Mouse (Mus musculus) stomach, embryonic 15.5 days (tissue): Measurements from ENCODE around the gene Baz2b. TPM values are rescaled to one million over a fixed set of nuclear protein-coding genes. Genes with fewer than 3 reads are reported as not detected.

ENCODE experiments used
- ATAC-seq: fragments of 200-750 bp; cut with Nextera tagmentation; 2 replicates; pipeline ENCODE4 v1.8.0; 2017; ENCODE audit warnings: low read depth, moderate number of reproducible peaks, moderate TSS enrichment; ENCODE audit not compliant: insufficient read depth, low FRiP score
- H3K27ac ChIP-seq: fragments of 300-500 bp; sonication (generic); 2 replicates; pipeline ENCODE4 v1.5.1; 2015; ENCODE audit warnings: mild to moderate bottlenecking, inconsistent platforms
- H3K27me3 ChIP-seq: fragments of 300-500 bp; sonication (generic); replicated peaks from 2 replicates; pipeline ENCODE4 v1.6.1; 2015; ENCODE audit warnings: inconsistent platforms
- H3K36me3 ChIP-seq: fragments of 300-500 bp; sonication (generic); 2 replicates; pipeline ENCODE4 v1.6.1; 2015; ENCODE audit warnings: inconsistent platforms
- H3K4me1 ChIP-seq: fragments of 300-500 bp; sonication (generic); 2 replicates; pipeline ENCODE4 v1.6.1; 2015; ENCODE audit warnings: inconsistent platforms
- H3K4me2 ChIP-seq: fragments of 300-500 bp; sonication (generic); 2 replicates; pipeline ENCODE4 v1.6.1; 2015; ENCODE audit warnings: mild to moderate bottlenecking, inconsistent platforms
- H3K4me3 ChIP-seq: fragments of 300-500 bp; sonication (generic); replicated peaks from 2 replicates; pipeline ENCODE4 v1.5.1; 2015; ENCODE audit warnings: inconsistent platforms
- H3K9ac ChIP-seq: fragments of 300-500 bp; sonication (generic); 2 replicates; pipeline ENCODE4 v1.6.1; 2015; ENCODE audit warnings: inconsistent platforms
- H3K9me3 ChIP-seq: fragments of 300-500 bp; sonication (generic); 2 replicates; pipeline ENCODE4 v1.6.1; 2016; ENCODE audit warnings: inconsistent platforms
- WGBS: fragments of 180-500 bp; shearing (Covaris S2); methylation state at CpG from one replicate; pipeline ENCODE4 v1.1.7; 2015; 5-methylcytosine and 5-hydroxymethylcytosine counted together
- polyA plus RNA-seq: library from polyadenylated mRNA; unstranded; fragments of >200 nt; fragmentation: Nextera tagmentation; extraction: Ambion mirVana; gene quantifications from 2 replicates; pipeline ENCODE4 v1.2.1, GENCODE M21; 2015

Baz2b gene
- polyA plus RNA-seq, 1 experiment from 2014 or later = 47.8 TPM

GRCm38 (mm10) chr2:59975772-59976171, 233.9 kb downstream of the Baz2b start:
- H3K27me3 ChIP-seq = no peaks in the 10 kb centered on the region
- H3K36me3 ChIP-seq = peaks cover 3% of the 10 kb centered on the region; the same call in 1 of the 2 replicates
- H3K9me3 ChIP-seq = no peaks in the 10 kb centered on the region
- H3K4me2 ChIP-seq = no peak overlapping the region
- H3K4me3 ChIP-seq = no peak overlapping the region
- no peak for ATAC-seq
- no peak overlapping the region for H3K9ac ChIP-seq
- WGBS = 85% methylated on average over 6 of the region's 6 CpGs
- H3K27ac ChIP-seq = no peak overlapping the region
- H3K4me1 ChIP-seq = peaks cover 2% of the 10 kb centered on the region; the same call in 1 of the 2 replicates

GRCm38 (mm10) chr2:59973962-59974361, 235.7 kb downstream of the Baz2b start:
- 83% methylated on average over 5 of the region's 5 CpGs for WGBS
- Histone ChIP-seq H3K9ac (no peak overlapping the region), H3K27me3 (no peaks in the 10 kb centered on the region), H3K27ac (no peak overlapping the region), H3K4me2 (no peak overlapping the region), H3K36me3 (peaks cover 3% of the 10 kb centered on the region; the same call in 1 of the 2 replicates), H3K9me3 (no peaks in the 10 kb centered on the region), H3K4me3 (no peak overlapping the region), H3K4me1 (no peaks in the 10 kb centered on the region)
- no peak for ATAC-seq

DNA sequence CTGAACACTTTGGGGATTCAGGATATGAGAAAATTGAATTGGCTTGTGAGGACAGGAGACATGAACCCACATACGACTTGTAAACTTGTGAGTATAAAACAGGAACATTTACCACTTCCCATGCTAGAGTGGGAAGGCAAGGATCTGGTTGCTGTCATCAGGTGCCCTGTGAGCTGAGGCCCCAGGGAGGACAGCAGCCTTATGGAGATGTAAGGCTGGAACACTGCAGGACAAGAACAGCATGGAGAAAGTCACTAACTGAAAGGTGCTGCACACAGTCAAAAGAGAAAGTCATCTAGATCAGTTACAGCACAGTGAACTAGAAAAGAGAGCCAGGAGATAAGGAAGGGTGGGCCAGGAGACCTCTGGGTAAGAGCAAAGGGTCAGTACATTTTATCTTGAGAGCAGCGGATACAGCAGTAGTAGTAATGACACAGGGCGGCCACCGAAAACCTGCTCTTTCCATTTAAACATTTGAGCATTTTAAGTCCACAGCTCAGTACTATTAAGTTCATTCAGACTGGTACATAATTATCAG, 236.5 kb downstream of the Baz2b start:
- 70% methylated on average over 4 of the region's 4 CpGs for WGBS
- no peak for ATAC-seq
- Histone ChIP-seq H3K4me3 (no peak overlapping the region), H3K9ac (no peak overlapping the region), H3K27me3 (no peaks in the 10 kb centered on the region), H3K36me3 (peaks cover 11% of the 10 kb centered on the region), H3K9me3 (no peaks in the 10 kb centered on the region), H3K4me2 (no peak overlapping the region), H3K27ac (no peak overlapping the region), H3K4me1 (no peaks in the 10 kb centered on the region)

- Histone ChIP-seq H3K27ac (no peak overlapping the region), H3K36me3 (peaks cover 18% of the 10 kb centered on the region), H3K27me3 (no peaks in the 10 kb centered on the region), H3K9me3 (no peaks in the 10 kb centered on the region), H3K4me2 (no peak overlapping the region), H3K4me3 (no peak overlapping the region), H3K9ac (no peak overlapping the region), H3K4me1 (no peaks in the 10 kb centered on the region)
- 82% methylated on average over 9 of the region's 9 CpGs for WGBS
- no peak for ATAC-seq
Observed at GRCm38 (mm10) chr2:59970511-59970910, 239.1 kb downstream of the Baz2b start.

DNA sequence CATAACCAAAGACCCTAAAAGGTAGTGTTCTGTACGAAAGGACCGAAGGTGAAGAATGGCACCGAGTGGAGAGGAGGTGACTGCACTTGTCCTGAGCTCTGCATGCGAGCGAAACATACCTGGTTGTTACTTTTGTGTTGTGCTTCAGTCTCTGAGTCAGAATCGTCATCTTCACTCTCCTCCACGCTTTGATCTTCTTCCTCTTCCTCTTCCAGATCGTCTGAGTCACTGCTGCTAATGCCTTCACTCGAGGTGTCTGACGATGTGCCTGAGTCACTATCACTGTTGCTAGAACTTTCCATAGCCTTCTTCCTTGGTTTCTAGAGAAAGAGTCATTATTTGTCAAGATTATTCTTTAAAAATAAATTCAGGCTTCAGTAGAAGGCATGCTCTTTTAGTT, 240.5 kb downstream of the Baz2b start:
- Histone ChIP-seq H3K27me3 (no peaks in the 10 kb centered on the region), H3K27ac (no peak overlapping the region), H3K4me1 (no peaks in the 10 kb centered on the region), H3K36me3 (peaks cover 15% of the 10 kb centered on the region), H3K4me2 (no peak overlapping the region), H3K9me3 (no peaks in the 10 kb centered on the region), H3K9ac (no peak overlapping the region), H3K4me3 (no peak overlapping the region)
- 84% methylated on average over 10 of the region's 10 CpGs for WGBS
- no peak for ATAC-seq

- no peak for ATAC-seq
- Histone ChIP-seq H3K9ac (no peak overlapping the region), H3K9me3 (no peaks in the 10 kb centered on the region), H3K4me2 (no peak overlapping the region), H3K4me1 (no peaks in the 10 kb centered on the region), H3K27me3 (no peaks in the 10 kb centered on the region), H3K27ac (no peak overlapping the region), H3K4me3 (no peak overlapping the region), H3K36me3 (peaks cover 15% of the 10 kb centered on the region)
- 83% methylated on average over 7 of the region's 7 CpGs for WGBS
Observed at GRCm38 (mm10) chr2:59968593-59968992, 241.0 kb downstream of the Baz2b start.

DNA sequence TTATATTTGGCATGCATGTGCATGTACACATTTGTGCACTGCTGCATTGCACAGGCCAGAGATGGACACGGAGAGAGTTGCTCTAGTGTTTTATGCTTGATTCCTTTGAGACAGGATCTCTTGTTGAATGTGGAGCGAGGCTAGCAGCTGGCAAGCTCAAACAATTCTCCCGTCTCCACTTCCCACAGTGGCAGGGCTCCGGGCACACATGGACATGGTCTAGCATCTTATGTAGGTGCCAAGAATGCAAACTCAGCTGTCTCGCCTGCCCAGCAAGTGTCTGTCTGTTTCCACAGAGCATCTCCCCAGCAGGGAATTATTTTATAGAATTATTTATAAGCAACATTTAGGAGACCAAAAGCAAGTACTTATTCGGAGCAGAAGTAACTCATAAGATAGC, 243.2 kb downstream of the Baz2b start:
- no peaks in the 10 kb centered on the region for H3K9me3 ChIP-seq
- H3K4me2 ChIP-seq = no peak overlapping the region
- H3K27me3 ChIP-seq = no peaks in the 10 kb centered on the region
- WGBS = 88% methylated on average over 6 of the region's 6 CpGs
- H3K27ac ChIP-seq = no peak overlapping the region
- H3K9ac ChIP-seq = no peak overlapping the region
- no peak overlapping the region for H3K4me3 ChIP-seq
- no peak for ATAC-seq
- H3K36me3 ChIP-seq = peaks cover 15% of the 10 kb centered on the region
- H3K4me1 ChIP-seq = no peaks in the 10 kb centered on the region

GRCm38 (mm10) chr2:59963011-59963410, 246.6 kb downstream of the Baz2b start:
- ATAC-seq = no peak
- no peaks in the 10 kb centered on the region for H3K4me1 ChIP-seq
- H3K4me3 ChIP-seq = no peak overlapping the region
- no peak overlapping the region for H3K4me2 ChIP-seq
- H3K9me3 ChIP-seq = no peaks in the 10 kb centered on the region
- H3K27me3 ChIP-seq = no peaks in the 10 kb centered on the region
- H3K27ac ChIP-seq = no peak overlapping the region
- peaks cover 6% of the 10 kb centered on the region; the same call in 1 of the 2 replicates for H3K36me3 ChIP-seq
- H3K9ac ChIP-seq = no peak overlapping the region
- 60% methylated on average over 5 of the region's 5 CpGs for WGBS

- H3K4me2 ChIP-seq = no peak overlapping the region
- no peak overlapping the region for H3K9ac ChIP-seq
- H3K4me1 ChIP-seq = no peaks in the 10 kb centered on the region
- H3K36me3 ChIP-seq = 0 out of 2 replicates have a peak, but pooled peaks cover 4% of the 10 kb centered on the region
- ATAC-seq = no peak
- no peaks in the 10 kb centered on the region for H3K27me3 ChIP-seq
- H3K27ac ChIP-seq = no peak overlapping the region
- 79% methylated on average over 4 of the region's 4 CpGs for WGBS
- no peaks in the 10 kb centered on the region for H3K9me3 ChIP-seq
- no peak overlapping the region for H3K4me3 ChIP-seq
Observed at GRCm38 (mm10) chr2:59962579-59962978, 247.1 kb downstream of the Baz2b start.

DNA sequence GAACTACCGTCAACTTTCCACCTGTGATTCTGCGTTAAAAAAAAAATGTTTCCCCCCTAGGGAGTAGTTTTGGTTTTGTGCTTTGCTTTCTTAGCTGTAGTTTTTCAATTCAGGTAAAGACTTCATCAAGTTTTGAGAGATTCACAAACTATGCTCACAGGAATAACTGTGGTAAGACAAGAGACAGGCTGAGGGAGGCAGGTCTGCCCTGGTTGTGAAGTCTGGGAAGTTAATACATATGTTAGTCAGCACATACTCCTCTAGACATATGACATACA, 249.2 kb downstream of the Baz2b start:
- Histone ChIP-seq H3K4me2 (no peak overlapping the region), H3K27ac (no peak overlapping the region), H3K9me3 (no peaks in the 10 kb centered on the region), H3K27me3 (no peaks in the 10 kb centered on the region), H3K9ac (no peak overlapping the region), H3K4me1 (no peaks in the 10 kb centered on the region), H3K36me3 (0 out of 2 replicates have a peak, but pooled peaks cover 10% of the 10 kb centered on the region), H3K4me3 (no peak overlapping the region)
- no peak for ATAC-seq
- 92% methylated on average over 2 of the region's 2 CpGs for WGBS

DNA sequence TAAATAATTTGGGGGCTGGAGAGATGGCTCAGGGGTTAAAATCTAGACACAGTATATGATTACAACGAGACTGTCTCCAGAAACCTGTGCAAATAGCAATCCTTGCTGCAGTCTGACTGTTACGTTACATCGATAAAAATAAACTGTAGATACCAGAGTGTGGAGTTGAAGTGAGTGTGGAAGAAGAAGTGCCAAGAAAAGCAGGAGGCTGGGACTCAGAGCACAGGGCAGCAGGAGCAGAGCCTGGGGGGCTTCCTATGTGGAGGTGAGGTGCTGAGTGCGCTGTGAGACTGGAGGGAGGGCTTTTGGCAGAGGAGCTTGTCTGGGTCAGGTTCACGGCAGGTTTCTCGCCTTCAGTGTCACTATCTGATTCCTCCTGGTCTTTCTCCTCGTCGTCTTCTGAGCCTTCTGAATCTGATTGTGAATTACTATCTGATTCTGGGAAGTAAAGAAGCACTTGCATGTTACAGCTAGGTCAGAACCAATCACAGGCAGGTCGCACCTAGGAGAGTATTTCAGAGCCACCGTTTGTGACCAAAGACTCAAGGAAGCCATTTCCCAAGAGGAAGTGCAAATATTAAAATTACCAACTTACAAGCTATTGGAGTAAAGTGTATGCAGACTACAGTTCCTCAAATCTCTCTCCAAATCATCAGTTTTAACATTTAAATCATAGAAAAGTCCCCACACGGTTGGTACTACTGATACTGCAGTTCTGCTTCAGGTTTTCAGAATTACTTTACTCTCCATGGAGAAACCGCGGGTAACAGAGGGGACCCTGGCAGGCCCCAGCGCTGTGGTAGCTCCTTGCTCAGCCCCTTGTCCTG, 249.8 kb downstream of the Baz2b start:
- Histone ChIP-seq H3K27me3 (no peaks in the 10 kb centered on the region), H3K4me3 (no peak overlapping the region), H3K4me2 (no peak overlapping the region), H3K36me3 (0 out of 2 replicates have a peak, but pooled peaks cover 10% of the 10 kb centered on the region), H3K9ac (no peak overlapping the region), H3K9me3 (no peaks in the 10 kb centered on the region), H3K4me1 (no peaks in the 10 kb centered on the region), H3K27ac (no peak overlapping the region)
- WGBS = 88% methylated on average over 14 of the region's 14 CpGs
- ATAC-seq = no peak

GRCm38 (mm10) chr2:59958543-59958942, 251.1 kb downstream of the Baz2b start:
- H3K36me3 ChIP-seq = 0 out of 2 replicates have a peak, but pooled peaks cover 16% of the 10 kb centered on the region
- H3K27ac ChIP-seq = no peak overlapping the region
- H3K27me3 ChIP-seq = no peaks in the 10 kb centered on the region
- H3K4me2 ChIP-seq = no peak overlapping the region
- H3K4me3 ChIP-seq = no peak overlapping the region
- no peaks in the 10 kb centered on the region for H3K4me1 ChIP-seq
- no peak overlapping the region for H3K9ac ChIP-seq
- ATAC-seq = no peak
- no peaks in the 10 kb centered on the region for H3K9me3 ChIP-seq
- WGBS = 47% methylated on average over 6 of the region's 6 CpGs
